Mouse (Mus musculus) retina, postnatal 1 day (tissue): ENCODE data around the gene Arhgef28.

Experiments
- DNase-seq: peaks from one replicate; pipeline ENCODE4 v3.0.0-alpha.2; 2012

Gene Arhgef28

DNA sequence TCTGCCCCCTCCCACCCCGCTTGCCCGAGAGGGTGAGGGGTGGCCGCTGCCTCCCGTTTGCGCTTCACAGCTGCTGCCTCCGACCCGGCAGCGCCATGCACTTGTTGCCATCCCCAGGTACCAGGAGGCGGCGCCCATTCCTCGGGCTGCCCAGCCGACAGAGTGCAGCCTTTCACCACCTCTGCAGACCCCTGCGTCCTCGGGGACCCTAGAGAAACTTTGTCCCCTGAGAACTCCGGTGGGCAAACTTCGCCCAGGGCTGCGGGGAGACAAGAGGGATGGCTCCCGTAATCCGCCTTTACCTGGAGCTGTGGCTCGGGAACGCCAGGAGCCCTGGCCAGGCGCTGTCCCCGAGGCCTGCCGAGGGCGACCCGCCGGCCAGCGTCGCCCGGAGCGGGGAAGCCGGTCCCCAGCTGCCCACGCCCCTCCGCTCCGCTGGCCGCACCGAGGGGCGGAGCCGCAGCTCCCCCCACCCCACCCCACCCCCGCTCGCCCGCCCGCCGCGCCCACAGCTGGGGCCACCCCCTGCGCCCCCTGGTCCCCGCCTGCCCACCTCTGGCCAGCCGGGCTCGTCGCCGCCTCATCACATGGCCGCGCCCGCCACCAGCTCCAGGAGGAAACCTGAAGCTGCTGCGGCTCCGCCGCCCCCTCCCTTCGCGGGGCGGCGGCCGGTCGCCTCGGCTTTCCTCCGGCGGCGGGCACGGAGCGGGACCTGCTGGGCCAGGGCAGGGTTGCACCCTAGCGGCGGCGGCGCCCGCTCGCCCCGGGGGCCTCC lies at the start of gene Arhgef28:
Arhgef28 (minus strand) TSS at position 669 of the 775 bp plus-strand sequence.
- DNase-seq = peak; percentile 84

DNA sequence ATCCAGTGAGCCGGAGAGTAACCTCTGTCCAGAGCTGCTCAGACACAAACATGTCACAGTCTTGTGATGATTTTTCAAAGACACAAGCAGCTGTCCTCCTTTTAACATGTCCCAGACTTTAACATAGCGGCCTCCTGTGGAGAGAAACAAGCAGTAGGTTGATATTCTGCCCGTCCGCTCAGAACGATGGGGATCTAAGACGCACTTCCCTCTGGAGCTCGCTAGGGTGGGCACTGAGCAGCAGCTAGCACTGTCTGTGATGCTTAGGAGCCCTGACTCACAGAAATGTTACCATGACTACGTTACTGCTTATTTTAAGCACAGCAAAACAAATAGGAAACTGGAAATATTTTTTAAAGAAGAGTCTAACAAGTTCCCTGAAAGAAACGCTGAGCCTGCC lies 48.7 kb upstream of the Arhgef28 start:
- peak; percentile 27 for DNase-seq

DNA sequence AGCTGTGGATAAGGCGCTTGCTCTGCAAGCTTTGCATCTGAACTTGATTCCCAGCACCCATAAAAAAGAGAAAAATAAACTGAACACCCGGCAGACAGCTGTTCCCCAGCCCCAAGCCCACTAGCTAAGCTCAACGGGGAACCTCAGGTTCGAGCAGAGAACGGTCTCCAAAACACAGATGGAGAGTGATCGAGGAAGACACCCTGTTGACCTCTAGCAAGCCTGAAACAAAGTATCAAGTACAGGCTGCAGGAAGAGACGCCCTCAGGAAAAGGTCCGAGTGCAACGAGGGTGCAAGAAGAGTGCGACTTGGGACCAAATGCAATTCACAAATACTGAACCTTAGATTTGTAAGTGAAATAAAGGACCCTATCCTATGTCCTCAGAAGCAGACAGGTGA lies 43.4 kb upstream of the Arhgef28 start:
- DNase-seq = no peak

DNA sequence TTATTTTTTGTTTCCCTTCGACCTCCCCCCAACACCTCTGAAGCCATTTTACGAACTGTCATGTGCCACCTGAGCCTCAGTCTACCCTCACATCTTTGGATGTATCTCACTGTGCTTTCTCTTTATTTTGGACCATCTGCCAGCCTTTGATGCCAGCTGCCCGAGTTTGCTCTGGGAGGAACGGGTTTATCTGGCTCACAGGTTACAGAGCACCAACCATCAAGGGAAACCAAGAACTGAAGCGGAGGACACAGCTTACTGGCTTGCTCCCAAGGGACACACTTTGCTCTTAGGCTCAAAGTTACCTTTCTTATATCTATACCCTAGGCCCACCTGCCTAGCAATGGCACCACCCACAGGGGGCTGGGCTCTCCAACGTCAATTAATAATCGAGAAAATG lies 39.1 kb upstream of the Arhgef28 start:
- DNase-seq = no peak

DNA sequence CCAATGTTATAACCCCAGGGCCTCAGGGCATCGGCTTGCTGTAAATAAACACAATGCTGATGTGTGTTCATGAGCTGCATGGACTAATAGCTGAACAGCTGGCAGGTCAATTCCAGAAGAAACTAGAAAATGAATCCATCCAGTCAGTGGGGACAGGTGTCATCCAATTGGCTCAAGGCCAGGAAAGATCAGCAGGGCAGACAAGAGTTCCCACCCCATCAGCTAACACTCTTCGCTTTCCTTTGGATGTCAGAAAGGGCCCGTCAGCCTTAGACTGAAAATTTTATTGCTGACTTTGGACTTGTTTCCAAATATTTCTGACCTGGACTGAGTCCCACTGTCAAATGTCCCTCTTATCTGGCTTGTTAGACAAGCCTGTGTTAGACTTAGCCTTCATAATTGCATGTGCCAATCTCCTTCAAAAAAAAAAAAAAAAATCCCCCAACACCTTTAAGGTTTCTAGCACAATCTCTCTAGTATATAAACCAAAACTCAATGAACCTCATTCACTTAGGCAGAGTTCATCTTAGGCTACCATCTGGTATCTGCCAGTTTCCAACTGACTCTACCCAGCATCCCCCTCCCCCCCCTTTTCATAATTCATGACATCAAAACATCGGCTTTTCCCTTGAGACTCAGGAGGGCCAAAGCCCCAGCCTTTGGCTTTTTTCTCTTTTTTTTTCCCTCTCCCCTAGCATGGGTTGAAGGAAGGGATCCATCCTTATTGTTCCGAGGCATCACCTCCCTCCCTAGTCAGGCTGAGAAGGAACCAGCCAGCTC lies 38.5 kb upstream of the Arhgef28 start:
- peak; percentile 51 for DNase-seq

DNA sequence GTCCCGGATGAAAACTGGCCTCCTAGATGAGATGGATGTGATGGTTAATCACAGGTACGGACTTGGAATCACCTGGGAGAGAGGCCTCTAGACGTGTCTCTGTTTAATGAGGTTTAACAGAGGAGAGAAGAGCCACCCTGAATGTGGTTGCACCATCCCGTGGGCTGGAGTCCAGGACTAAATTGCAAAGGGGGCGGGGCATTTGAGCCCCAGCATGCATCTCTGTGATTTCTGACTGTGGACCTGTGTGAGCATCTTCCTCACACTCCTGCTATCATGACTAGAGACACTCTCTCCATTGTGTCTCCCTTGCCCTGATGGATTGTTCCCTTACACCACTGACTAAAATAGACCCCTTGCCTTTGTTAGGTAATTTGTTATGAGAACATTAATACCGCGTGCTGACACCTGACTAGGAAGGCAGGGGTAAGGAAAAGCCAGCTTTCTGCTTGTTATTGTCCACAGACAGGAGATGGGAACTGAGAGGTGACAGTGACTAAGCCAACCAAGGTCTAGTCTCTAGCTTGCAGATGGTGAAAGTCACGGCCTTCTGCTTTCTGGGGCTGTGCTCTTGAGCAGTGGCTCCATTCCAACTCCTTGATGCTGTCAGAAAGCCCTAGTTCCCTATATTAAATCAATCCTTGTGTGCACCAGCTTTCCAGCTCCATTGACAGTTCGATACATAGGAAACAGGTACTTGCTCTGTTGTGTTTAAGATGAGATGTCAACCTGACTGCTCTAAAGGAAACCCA lies 35.5 kb upstream of the Arhgef28 start:
- DNase-seq = no peak

DNA sequence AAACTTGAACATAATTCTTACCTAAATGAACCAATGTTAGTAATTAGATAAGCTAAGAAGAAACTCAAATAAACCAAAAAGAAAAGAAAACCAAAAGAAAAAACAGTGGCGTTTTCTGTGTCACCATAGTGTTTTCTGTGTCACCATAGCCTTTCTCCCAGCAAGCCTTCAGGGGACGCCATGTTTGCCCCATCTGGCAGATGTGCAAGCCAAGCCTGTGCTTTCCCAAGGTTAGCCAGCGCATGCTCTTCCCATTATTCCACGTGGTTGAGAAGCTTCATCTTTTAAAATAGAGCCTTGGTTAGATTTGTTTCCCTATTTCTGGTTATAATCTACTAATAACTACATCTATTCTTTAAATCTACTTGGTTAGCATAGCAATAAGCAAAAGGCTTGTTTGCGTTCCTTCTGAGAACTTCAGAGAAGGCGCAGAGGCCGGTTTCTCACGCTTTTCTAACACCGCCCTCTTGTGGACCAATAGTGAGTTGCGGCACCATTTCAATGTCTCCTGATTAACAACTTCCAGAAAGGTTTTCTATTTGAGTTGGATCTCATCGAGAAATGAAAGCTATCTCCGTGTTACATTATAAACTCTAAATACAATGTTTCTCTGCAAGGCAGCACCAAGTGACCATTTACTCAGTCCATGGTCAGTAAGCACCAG lies 33.9 kb upstream of the Arhgef28 start:
- peak; percentile 76 for DNase-seq

DNA sequence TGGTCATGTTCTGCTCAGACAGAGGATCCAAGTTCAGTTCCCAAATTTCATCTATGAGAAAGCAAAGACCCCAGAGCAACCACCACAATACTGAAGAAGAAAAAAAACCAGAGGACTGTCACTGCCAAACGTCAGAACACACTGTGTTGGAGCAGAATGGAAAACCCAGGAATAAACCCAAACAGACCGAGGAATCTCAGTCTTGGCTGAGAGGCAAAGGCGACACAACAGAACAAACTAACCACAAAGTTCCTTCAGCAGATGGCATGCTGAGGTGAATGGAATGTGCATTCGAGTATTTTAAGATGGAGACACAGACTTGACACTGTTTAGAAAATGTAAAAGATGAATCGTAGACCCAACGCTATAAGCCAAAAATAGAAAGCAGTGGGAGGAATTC lies 29.2 kb upstream of the Arhgef28 start:
- no peak for DNase-seq

DNA sequence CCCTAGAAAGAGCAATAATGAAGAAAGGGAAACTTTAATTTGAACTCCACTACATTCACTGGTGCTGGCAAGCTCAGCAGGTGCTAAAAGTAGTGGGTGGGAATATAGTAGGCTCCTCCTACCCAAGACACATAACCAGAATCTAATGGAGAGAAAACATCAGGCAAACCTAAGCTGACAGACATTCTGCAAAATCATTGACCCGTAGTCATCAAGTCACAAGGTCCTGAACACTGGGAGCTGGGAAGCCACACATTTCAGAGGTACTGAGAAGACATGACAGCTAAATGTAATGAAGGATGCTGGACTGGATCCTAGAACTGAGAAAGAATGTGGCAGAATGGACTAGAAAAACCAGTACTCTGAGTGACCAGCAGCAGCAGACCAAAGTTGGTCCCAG lies 24.3 kb upstream of the Arhgef28 start:
- peak; percentile 85 for DNase-seq

DNA sequence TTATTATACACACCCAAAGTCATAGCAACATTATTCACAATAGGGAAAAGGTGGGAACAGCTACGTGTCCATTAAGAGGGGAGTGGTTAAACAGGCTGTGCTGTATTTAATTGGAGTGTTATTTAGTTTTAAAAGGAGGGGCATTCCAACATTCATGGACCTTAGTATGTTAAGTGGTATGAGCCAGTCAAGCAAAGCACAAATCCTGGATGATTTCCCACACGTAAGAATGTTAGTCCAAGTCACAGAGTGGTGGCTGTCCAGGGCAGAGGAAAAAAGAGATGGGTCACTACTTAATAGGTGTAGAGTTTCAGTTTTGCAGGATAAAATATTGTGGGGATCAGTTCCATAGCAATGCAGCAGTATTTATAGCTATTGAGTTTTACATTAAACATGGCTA lies 20.0 kb upstream of the Arhgef28 start:
- no peak for DNase-seq

DNA sequence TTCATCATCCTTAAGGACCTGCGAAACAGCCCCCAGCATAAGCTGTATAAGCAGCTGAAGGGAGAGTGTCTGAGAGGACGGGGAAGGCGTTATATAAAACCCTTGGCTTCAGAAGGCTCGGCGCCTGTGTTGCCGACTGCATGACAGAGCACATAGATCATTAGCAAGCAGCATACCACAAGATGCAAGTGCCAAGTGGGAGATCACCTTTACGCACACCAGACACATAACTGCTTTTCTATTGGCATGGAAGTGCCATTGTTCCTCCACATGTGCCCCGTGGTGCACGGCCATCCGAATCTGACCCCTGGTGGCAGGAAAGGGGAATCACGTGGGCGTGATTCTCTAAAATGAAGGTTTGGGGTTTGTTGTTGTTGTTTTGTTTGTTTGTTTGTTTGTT lies 16.6 kb upstream of the Arhgef28 start:
- DNase-seq = peak; percentile 69

DNA sequence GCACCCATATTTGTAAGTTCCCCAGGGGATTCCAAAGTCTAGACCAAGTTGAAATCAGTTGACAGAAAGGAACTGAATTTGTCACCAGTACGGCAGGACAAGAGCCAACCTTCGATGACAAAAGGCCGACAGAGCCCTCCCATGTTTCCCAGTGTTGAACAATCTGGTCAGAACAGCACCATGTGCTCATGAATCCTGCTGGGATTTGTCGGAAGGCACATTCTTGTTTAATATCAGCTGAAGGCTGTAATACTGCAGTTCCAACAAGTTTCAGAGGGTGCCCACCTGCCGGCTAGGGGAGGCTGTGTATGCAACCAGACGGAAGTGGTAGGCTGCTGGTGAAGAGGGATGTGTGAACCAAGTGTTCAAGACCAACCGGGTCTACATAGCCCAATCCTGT lies 3.9 kb upstream of the Arhgef28 start:
- DNase-seq = no peak

DNA sequence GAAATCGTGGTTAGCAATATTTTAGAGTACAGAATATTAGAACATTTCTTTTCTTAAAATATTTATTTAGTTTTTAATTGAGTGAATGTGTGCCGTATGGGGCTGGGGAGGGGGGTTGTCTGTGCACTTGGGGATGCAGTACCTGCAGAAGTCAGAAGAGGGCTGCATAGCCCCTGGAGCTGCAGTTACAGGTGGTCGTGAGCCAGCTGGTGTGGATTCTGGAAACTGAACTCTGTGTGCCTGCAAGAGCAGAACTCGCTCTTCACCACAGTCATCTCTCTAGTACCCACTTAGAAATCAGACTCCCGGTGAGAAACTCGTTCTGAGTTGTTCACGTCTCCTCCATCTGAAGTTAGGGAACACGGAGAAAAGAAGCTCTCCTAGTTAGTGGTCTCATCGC lies 2.6 kb upstream of the Arhgef28 start:
- DNase-seq = peak; percentile 52

DNA sequence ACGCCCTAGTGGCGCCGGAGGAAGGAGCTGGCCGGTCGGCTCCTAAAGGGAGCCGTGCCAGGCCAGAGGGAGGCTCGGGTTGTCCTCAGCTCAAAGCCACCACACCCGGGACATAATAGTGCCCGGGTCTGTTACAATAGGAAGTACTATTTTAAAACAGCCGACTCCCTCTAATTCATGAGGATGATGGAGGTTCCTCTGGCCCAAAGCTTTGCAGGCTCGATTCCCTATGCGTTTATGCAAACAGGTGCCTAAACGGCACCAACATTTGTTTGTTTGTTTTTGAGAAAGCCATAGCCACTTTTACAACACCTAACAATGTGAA lies 269 bp upstream of the Arhgef28 start:
- no peak for DNase-seq

DNA sequence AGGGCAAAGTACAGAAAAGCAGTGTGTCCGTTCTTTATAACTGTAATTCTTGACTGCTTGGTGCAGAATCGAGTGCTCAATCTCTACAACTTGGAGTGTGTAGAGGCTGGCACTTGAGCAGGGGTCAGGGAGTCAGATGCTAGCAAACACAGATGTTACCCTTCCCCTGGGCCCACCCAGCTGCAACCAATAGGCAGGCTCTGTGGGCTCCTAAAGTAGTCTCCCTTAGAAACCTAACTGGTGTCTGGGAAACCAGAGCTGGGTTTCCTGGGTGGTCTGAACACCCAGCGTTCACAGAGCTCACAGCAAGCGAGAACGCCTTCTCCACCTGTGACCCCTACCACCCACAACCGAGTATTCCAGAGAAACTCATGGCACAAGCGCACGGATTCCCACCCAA lies 1.1 kb downstream of the Arhgef28 start:
- DNase-seq = peak; percentile 26

DNA sequence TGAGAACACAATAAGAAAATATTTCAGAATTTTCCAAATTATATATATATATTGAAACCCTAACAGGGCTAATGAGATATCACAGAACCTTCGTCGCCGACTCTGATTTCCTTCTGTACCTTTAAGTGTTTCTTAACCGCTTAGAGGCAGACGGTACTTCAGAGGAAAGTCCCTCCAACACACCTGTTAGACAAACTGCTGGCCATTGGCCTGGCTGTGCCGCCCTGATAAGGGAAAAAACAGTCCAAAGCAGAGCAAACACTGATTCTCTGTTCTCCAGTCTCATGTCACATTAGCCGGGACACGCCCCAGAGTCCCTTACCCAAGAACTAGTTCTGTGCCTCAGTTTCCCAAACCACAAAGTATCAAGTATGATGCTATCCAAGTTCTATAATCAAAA lies 1.9 kb downstream of the Arhgef28 start:
- no peak for DNase-seq

DNA sequence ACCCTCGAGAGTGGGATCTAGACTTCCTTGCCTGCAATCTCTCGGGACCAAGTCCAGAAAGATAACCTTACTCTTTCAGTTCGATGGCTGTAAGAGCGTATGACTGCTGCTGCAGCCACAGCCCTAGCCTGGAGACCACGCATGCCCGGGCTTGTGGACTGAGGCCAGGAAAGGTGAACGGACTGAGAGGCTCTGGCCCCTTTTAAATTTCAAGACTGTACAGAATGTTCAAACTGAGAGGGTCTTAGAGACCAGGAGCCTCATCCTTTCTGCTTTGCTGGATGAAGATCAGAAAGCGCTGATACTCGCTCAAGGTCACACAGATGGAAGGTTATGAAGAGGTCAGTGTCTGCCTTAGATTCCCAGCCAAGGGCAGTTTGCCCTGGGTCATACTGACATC lies 4.8 kb downstream of the Arhgef28 start:
- no peak for DNase-seq

DNA sequence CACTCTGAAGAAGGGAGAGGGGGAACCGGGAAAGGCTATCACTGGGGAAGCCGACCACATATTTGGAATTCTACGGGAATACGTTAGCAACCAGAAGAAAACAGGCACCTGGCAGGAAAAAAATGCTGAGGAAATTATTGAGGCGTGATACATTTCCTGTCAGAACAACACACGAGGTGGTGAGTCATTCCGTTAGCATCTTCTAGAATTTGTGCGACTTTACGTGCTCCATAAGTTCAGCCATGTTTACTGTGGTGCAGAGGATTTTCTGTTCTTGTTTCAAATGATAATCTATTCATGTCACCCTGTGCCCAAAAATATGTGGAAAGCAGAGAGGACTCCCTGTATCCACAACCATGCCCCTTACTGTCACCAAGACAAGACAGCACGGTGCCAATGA lies 13.6 kb downstream of the Arhgef28 start:
- DNase-seq = no peak

DNA sequence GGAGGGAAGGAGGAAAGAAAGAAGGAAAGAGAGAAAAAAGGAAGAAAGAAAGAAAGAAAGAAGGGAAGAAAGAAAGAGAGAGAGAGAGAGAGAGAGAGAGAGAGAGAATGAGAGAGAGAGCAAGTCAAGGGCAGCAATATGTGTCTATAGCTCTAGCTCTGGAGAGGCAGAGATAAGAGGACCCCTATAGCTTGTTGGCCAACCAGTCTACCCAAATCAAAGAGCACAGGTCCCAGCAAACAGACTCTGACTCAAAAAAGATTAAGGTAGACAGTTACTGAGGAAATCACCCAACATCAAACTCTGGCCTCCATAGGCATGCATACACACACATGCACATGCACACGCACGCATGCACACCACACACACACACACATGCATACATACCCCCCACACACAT lies 17.7 kb downstream of the Arhgef28 start:
- DNase-seq = no peak

DNA sequence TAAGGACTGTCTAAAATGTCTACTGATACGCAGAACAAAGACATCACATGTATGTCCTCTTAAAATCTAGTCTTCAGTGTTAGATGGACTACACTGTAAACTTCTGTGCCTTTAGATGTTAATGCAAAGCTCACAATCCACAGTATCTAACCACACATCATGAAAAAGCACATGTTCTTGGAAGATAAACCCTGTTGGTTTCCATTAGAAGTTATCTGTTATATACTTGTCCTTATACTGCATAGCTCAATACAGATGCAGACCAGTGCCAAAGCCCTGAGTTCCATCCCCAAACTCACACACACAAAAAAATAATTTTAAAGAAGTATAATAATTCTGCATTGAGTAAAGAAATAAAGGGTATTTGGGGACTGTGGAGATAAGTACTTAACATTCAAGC lies 18.3 kb downstream of the Arhgef28 start:
- no peak for DNase-seq

DNA sequence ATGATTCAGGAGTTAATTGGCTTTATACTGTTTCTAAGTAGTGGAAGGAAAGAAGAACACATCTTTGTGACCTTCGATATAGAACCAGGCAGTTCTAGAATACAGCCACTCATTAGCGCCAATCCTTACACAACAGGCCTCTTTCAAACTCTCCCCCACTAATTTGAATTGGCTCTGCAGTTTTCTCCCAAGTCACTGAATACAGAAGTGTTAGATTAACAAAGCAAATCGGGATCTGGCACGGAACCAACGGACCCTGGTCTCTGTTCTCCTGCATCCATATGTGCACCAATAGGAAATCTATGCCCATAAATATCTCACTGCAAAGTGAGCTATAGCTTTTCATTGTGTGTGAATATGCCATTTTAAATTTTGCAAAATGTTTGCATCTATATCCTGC lies 20.1 kb downstream of the Arhgef28 start:
- peak; percentile 50 for DNase-seq

DNA sequence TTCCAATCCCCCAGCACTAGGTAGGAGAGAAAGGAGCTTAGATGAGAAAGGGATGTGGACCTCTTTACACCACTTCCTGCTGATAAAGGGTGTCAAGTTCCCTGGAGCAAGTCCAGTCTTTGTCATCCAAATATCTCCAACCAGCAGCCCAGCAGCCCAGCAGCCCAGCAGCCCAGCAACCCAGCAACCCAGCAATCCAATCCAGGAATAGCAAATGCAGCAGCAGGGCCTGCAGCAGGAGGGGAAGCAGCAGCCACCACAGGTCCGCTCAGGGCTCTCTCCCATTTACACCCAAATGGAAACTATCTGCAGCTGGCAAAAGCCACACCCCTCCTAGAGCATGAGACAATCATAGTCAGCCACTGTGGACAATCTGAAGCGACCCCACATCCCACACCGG lies 21.6 kb downstream of the Arhgef28 start:
- no peak for DNase-seq

DNA sequence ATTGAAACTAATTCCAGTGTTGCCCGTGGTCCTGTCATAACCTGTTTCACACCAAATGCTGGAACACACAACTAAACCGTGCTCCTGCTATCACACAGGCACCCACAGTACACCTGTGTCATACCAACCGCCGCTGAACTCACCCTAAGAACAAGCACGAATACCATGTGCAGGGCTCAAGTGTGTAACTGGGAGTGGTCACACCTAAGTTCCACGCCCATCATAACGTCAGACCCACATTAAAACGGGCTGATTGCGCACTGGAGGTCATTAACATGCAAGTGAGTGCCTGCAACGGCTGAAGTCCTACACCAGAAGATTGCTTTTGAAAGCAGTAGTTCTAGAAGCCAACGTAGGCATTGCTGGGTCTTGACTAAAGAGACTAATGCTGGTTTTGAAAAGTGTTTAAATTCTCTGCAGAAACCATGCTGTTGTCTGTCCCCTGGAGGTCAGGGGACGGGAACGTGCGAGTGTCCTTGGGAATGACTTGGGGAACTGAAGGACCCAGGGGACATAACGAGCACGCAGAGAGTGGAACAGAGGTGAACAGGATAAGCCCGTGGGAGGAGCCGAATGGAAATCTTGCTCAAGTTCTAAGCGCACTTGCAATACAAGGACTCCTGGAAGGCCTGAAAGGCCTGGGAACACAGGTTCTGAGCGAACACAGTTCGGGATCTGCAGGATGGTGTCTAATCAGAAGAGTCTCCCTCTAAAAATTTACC lies 22.9 kb downstream of the Arhgef28 start:
- DNase-seq = no peak
